16 mouse cellular contexts compared by ENCODE assay signal in the genomic region with DNA sequence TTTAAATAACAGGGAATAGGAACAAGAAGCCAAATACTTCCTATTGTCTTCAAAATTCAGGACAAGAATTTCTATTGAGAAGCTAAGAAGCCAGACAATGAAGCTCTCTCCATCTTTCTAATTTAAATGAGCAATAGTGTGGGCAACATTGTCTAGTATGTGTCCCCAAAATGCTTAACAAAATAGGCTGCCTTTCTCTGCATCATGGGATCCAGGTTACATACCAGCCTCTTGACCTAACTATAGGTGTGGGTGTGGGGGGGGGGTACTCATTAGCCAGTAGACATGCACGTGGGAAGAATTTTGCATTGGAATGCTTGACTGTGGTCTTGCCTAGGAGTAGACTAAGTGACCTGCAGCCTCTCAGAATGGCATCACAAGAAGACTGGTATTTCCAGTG.
A peak's percentile ranks its signal among the peaks of the same experiment; 100 is the strongest.
DNase-seq lines count a peak whose midpoint lies in the region; TF ChIP-seq lines count a peak whose summit lies in the region.
"Had no signal": no experiment of that assay in that cellular context is flagged by ENCODE, and none has a peak within 500 bp of the region (broad histone marks: within the 10 kb centered on the region; RNA-seq: fewer than 3 reads in every experiment).

No protein-coding gene starts in this region.

- H3K4me1 ChIP-seq in ES-Bruce4 (ENCODE audit: control insufficient read depth, insufficient read depth, low read length): no peaks in the 10 kb centered on the region
- H3K4me1 ChIP-seq in ES-E14 (ENCODE audit: control insufficient read depth in 2 of 2, insufficient read depth in 2 of 2, low read length in 2 of 2, poor library complexity in 1 of 2): no peaks in the 10 kb centered on the region
- H3K4me1 ChIP-seq: embryonic facial prominence, embryonic 12.5 days; forebrain, embryonic 13.5 days had no signal

- in situ Hi-C loops in ES-E14 (cut with MboI; ENCODE audit: low sequenced_read_pairs in 2 of 2, unreplicated experiment in 2 of 2): loop anchor here in 1 of 2 experiments (25.0 kb wide), 2 partner anchors 408 to 658 kb away; no protein-coding TSS in a partner anchor

- H3K27ac ChIP-seq in ES-Bruce4 (ENCODE audit: insufficient read depth, low read length): no peak overlapping the region
- H3K27ac ChIP-seq in ES-E14 (ENCODE audit: insufficient read depth, low read depth, low read length, poor library complexity, severe bottlenecking): no peak overlapping the region
- H3K27ac ChIP-seq: embryonic facial prominence, embryonic 10.5 days; embryonic facial prominence, embryonic 12.5 days; forebrain, embryonic 13.5 days; forebrain, embryonic 15.5 days had no signal

- no peak overlapping the region for H3K9ac ChIP-seq in ES-Bruce4 (ENCODE audit: low read depth, poor library complexity, severe bottlenecking)
- H3K9ac ChIP-seq in ES-E14 (ENCODE audit: insufficient read depth, low read depth, low read length, poor library complexity, severe bottlenecking): no peak overlapping the region
- H3K9ac ChIP-seq: embryonic facial prominence, embryonic 12.5 days; forebrain, embryonic 13.5 days; forebrain, embryonic 15.5 days; forebrain, postnatal 0 days had no signal

- DNase-seq in ES-E14 (ENCODE audit: low read depth, low spot score) (peak; percentile 27), ZHBTc4 (ENCODE audit: low read depth, low spot score) (peak; percentile 71)
- no peak for DNase-seq in urinary bladder, adult 2 months (ENCODE audit: low spot score)
- no peak for DNase-seq in adrenal gland, adult (ENCODE audit: inconsistent age in 2 of 2, low spot score in 1 of 2)
- DNase-seq: adrenal gland, adult 8-10 months; adrenal gland, postnatal 14 days; adrenal gland, postnatal 36 days; B cell, adult 2 months; cerebellum, postnatal 10 days; forebrain, postnatal 0 days had no signal

- no peaks in the 10 kb centered on the region for H3K27me3 ChIP-seq in ES-Bruce4 (ENCODE audit: control insufficient read depth, insufficient read depth, low read length, poor library complexity, severe bottlenecking)
- H3K27me3 ChIP-seq: CH12.LX; embryonic facial prominence, embryonic 12.5 days; forebrain, embryonic 13.5 days; forebrain, embryonic 15.5 days had no signal

- H3K9me3 ChIP-seq in ES-Bruce4 (replicated peaks; ENCODE audit: control insufficient read depth, insufficient read depth, low read length, poor library complexity, severe bottlenecking): no peaks in the 10 kb centered on the region
- no peaks in the 10 kb centered on the region for H3K9me3 ChIP-seq in ES-E14 (ENCODE audit: control insufficient read depth, insufficient read depth, low read depth, low read length)
- H3K9me3 ChIP-seq: embryonic facial prominence, embryonic 10.5 days; forebrain, embryonic 13.5 days; forebrain, embryonic 15.5 days had no signal

- TF ChIP-seq EP300 in ES-Bruce4 (IDR thresholded peaks at IDR 0.05; ENCODE audit: insufficient read depth, low read depth, low read length): 0 out of 2 replicates have a peak, but pooled peaks have one; percentile 16

- no peak for TF ChIP-seq POLR2A in ES-Bruce4 (IDR thresholded peaks at IDR 0.05; ENCODE audit: insufficient read depth, low read length)

- H3K4me3 ChIP-seq in ES-Bruce4 (ENCODE audit: low read depth, low read length) (no peak overlapping the region), ES-E14 (ENCODE audit: insufficient read depth in 1 of 2, low read depth in 1 of 2, low read length in 2 of 2, poor library complexity in 1 of 2, severe bottlenecking in 1 of 2) (no peak overlapping the region)
- H3K4me3 ChIP-seq: embryonic facial prominence, embryonic 10.5 days; embryonic facial prominence, embryonic 12.5 days; forebrain, embryonic 13.5 days; forebrain, embryonic 15.5 days had no signal

- H3K36me3 ChIP-seq in ES-Bruce4 (ENCODE audit: control insufficient read depth, insufficient read depth, low read length, poor library complexity, severe bottlenecking): no peaks in the 10 kb centered on the region
- H3K36me3 ChIP-seq in ES-E14 (ENCODE audit: control insufficient read depth, insufficient read depth, low read length, poor library complexity, severe bottlenecking): no peaks in the 10 kb centered on the region
- H3K36me3 ChIP-seq: embryonic facial prominence, embryonic 10.5 days; embryonic facial prominence, embryonic 12.5 days; forebrain, embryonic 15.5 days had no signal

- no peak for TF ChIP-seq CTCF in ES-Bruce4 (IDR thresholded peaks at IDR 0.05; ENCODE audit: low read depth, low read length)

TF ChIP-seq in ES-E14, 5 proteins besides CTCF, POLR2A, EP300 and RAD21:
- no peak for TF ChIP-seq MAFK (IDR thresholded peaks at IDR 0.05; ENCODE audit: insufficient read depth, low read depth, low read length)
- TF ChIP-seq ZNF384 (IDR thresholded peaks at IDR 0.05; ENCODE audit: low read depth, low read length): no peak
- no peak for TF ChIP-seq CHD2 (IDR thresholded peaks at IDR 0.05; ENCODE audit: low read depth, low read length)
- TF ChIP-seq HCFC1 (IDR thresholded peaks at IDR 0.05; ENCODE audit: borderline replicate concordance, insufficient read depth, low read length): no peak
- no peak for TF ChIP-seq ZC3H11A (IDR thresholded peaks at IDR 0.05; ENCODE audit: borderline replicate concordance, low read depth, low read length)

Comparison
In these comparisons a context has a peak if more than half of its experiments do, and no peak if none do; other contexts are left out.
1. DNase-seq: peak in ES-E14 (single experiment) and ZHBTc4 (single experiment); none in urinary bladder, adult 2 months (single experiment) and adrenal gland, adult (0 of 2).